Mouse (Mus musculus) cerebellum, postnatal 25 days (tissue): ENCODE measurements around the gene Xpnpep1.

Source experiments
- DNase-seq, 2 experiments: peaks; one replicate each; pipeline ENCODE4 v3.0.0; 2021; ENCODE audit warnings: mixed read lengths in 2 of 2

The Xpnpep1 gene

DNA sequence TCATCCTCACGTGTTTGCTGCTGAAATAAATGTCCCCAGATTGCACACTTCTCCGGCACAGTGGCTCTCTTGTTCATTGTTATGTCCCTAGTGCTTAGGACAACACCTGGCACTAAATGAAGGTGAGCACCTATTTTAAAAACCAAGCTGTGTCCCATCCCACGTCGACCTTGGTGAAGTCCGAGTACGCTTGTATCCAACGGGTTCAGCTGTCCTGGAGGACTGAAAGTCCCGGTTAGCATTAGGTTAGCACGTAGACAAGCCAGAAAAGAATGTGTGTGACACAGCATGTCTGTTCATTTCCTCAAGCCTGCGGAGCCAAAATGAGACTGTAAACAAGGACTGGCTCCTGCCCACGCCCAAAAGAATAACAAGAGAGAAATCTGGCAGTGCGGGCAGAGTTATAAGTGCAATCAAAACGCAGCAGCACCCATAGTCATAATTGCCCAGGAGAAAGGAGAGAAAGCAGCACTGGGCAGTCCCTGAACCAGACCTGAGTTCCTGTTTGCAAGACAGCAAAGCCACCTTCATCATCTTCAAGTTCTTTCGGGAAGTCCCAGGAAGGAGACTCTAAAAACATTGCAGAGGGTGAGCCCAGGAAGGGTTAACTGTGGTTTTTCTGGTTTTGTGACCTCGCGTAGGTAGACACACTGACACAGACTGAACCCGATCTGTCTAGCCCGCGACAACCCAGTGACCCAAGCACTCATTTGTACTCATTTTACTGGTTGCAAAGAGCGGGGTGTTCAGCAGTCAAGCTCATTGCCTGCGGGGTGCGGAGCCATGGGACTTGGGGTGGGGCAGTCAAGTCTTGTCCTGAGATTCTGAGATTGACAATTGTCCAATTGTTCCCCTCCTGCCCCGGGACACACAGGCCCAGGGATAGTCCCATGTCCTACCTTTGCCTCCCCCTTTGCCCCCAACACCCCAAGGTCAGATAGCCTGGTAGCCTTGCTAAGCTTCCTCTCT is at the start of gene Xpnpep1:
Xpnpep1 (minus strand) TSS at position 51 of the 969 bp plus-strand sequence.
- no peak for DNase-seq

DNA sequence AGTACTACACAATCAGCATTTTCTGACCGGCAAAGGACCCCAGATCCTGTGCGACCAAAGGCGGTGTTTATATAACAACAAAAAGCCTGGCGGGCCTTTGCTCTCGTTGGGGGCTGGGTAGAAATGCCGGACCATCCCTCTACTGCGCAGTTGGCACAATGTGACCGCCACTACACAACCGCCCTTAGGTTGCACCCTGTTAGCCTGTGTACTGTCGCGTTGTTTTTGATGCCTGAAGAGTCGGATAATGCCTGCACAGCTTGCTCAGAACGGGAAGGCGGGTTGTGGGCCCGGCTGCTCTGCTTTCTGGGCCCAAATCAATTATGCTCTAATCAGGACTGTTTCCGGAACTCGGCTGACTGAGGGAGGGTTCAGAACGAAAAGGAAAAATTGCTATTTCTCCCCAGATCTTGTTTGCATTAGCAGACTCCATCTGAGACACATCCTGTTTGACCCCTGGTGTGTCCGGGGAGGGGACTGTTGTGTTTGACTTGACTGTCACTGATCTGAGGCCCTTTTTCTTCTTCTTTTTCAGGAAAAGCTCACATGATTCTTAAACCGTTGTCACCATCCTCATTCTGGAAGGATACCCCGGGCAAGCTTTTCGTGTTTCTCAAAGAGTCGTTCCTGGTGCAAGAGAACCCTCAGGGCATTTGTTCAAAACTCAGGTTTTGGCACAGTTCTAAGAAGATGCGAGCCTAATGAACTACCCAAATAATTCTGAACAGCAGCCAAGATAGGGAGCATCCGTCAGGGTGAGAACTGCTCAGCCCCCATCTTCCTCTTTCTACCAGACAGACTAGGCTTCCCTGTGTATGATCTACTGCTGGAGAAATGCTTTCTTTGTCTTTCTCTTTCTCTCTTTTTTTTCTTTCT is 47.5 kb upstream of the Xpnpep1 start:
- DNase-seq: peak; percentile 21 to 44

- DNase-seq: peak in 1 of 2 experiments; percentile 28
Measured at GRCm38 (mm10) chr19:53086861-53087260, 46.8 kb upstream of the Xpnpep1 start.

- peak; percentile 79 for DNase-seq
Measured at GRCm38 (mm10) chr19:53084735-53085134, 44.7 kb upstream of the Xpnpep1 start.

DNA sequence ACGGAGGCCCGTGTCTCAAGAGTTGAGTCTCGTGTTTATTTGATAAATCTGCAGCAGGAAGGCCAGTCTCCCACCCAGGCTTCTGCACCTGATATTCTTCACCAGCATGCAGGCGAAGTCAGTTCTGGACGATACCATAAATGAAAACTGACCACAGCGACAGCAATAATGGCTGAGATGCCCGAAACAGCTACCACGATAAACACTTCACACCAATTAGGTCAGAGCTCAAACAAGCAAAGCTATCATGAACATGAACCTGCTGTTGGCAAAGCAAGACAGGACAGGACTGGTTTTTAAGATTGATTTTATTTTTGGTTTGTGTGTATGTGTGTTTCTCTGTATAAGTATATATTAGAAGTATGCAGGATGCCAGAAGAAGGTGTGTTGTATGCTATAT is 42.8 kb upstream of the Xpnpep1 start:
- DNase-seq: no peak

DNA sequence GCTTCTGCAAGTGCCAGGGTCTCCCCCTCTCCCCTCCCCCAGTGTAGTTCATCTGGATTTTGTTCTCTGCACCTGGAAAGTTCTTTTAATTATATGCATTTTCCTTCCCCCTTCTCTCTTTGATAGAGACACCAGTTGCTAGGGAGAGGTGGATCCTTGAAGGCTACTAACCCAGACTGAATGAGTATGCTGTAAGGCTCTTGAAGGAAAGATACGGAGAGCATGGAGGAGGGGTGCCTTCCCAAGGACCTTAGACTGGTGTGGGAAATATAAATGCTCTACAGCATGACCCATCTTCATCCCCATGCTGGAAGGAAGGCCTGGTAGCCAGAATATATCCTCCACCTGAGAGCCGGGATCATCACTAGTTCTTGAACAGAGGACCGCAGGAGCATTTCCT is 41.3 kb upstream of the Xpnpep1 start:
- DNase-seq: peak in 1 of 2 experiments; percentile 25

DNA sequence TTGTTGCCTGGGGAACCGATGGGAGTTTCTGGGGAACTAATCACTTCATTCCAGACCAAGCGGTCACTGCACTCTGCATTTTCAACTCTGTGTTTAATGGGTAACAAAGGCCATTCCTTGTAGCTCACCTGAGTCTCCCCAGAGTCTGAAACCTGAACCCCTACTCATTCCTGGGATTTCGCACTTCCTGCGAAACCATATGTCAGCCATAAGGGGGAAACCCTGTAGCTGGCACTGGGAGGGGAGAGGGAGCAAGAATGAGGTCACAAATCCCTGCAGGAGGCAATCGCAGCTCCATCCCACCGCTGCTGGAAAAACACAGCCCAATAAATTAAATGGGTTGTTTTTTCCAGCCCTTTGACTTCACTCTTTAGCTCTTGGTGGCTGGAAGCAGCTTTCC is 40.9 kb upstream of the Xpnpep1 start:
- peak; percentile 71 to 76 for DNase-seq

GRCm38 (mm10) chr19:53080487-53080886 is 40.5 kb upstream of the Xpnpep1 start:
- DNase-seq: no peak

- DNase-seq: peak in 1 of 2 experiments; percentile 18
Measured at GRCm38 (mm10) chr19:53080026-53080425, 40.0 kb upstream of the Xpnpep1 start.

GRCm38 (mm10) chr19:53078271-53079085 is 38.5 kb upstream of the Xpnpep1 start:
- peak; percentile 40 to 61 for DNase-seq

GRCm38 (mm10) chr19:53077278-53077677 is 37.3 kb upstream of the Xpnpep1 start:
- peak in 1 of 2 experiments; percentile 22 for DNase-seq

GRCm38 (mm10) chr19:53076238-53076981 is 36.4 kb upstream of the Xpnpep1 start:
- DNase-seq: peak; percentile 89 to 90

DNA sequence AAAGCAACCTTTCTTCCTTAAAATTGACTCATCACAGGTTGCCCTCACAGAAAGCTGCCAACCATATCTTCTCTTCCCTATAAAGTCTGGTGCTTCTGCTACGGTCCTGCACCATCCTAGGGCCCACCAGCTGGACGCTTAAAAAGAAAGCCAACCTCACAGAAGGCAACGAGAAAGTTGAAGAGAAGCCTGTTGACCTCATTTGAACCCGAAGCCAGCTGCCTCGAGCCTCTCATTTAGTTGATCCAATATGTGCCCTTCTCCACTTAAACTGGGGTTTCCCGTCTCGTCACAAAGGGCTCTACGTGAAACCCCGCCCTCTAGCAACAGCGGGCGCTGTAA is 35.9 kb upstream of the Xpnpep1 start:
- no peak for DNase-seq

DNA sequence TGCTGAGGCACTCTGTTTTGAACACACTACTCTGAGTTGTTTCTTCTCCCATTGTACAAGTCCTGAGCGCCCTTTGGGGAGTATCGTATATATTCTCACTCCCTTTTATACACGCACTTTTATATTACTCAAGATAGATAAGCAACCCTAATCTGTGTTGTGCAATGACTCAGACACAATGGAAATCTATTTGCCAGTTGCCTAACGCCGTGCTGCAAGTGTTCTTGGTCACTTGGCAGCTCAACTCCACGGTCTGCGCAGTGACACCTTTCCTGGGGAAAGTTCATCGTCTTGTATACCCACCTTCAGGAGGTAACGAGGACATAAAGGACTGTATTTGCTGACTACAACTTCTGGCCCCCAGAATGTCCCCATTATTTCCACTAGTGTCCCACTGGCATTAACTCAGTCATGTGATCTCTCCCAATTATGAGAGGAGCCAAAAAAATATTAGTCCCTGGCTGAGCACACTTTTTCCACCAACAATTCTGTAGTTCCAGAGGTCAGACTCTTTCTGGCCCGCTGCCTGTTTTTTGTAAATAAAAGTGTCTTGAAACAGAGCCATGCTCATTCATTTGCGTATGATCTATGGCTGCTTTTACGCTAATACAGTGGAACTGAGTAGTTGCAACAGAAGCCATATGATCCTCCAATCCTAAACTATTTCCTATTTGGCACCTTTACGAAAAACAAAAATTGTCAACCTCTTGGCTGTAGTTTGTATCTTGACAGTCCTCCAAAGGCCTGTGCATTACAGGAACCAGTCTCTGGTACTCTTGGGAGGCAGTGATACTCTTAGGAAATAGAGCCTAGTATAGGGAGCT is 35.1 kb upstream of the Xpnpep1 start:
- peak in 1 of 2 experiments; percentile 24 for DNase-seq

DNA sequence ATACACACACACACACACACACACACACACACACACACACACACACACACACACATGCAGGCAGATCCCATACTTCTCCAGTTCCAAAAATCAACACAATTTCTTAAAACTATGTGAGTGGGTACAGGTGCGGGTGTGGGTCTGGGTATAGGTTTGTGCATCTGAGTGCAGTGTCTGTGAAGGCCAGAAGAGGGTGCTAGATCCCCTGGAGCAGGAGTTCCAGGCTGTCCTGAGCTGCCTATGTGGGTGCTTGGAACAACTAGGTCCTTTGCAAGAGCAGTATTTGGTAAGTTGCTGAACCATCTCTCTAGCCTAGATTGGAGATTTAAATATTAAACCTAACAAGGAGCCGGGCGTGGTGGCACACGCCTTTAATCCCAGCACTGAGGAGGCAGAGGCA is 33.5 kb upstream of the Xpnpep1 start:
- peak in 1 of 2 experiments; percentile 24 for DNase-seq

DNA sequence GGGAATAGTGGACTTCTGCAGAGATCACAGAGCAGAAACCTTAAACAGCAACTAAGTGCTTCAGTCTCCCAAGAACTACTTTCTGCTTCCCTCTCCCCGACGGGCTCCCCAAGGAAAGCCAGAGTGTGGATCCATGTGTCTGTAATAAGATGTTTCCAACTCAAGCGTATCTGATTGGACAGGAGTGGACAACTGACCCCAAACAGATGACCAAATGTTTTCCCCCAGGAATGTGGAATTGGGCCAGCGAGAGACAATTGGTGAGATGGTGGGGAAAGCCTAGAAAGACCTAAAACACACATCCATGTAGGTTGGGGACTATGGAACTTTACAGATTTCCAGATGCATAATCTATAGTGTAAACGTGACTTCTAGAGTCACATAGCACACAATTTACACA is 32.4 kb upstream of the Xpnpep1 start:
- DNase-seq: no peak

GRCm38 (mm10) chr19:53071651-53072050 is 31.6 kb upstream of the Xpnpep1 start:
- DNase-seq: no peak

GRCm38 (mm10) chr19:53070870-53071269 is 30.9 kb upstream of the Xpnpep1 start:
- no peak for DNase-seq

DNA sequence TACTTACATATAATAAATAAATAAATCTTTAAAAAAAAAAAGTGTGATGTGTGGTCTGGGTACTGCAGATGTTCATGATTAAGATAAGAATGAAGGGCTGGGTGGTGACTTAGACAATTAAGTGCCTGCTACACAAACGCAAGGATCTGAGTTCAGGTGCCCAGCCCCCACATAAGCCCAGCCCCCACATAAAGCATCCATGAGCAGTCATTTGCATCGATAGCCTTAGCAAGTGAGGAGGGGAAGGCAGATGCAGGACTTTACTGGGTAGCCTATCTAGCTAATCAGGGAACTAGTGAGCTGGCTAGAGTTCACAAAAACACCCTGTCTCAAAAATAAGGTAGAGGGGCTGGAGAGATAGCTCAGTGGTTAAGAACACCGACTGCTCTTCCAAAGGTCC is 29.4 kb upstream of the Xpnpep1 start:
- no peak for DNase-seq

- no peak for DNase-seq
Measured at GRCm38 (mm10) chr19:53066934-53067333, 26.9 kb upstream of the Xpnpep1 start.

GRCm38 (mm10) chr19:53066531-53066930 is 26.5 kb upstream of the Xpnpep1 start:
- no peak for DNase-seq
